Mouse (Mus musculus) megakaryocyte, embryonic 14.5 days (primary cell): ENCODE measurements around the gene Cks1b.

Source experiments
- FLI1 ChIP-seq: IDR thresholded peaks from 2 replicates; pipeline ENCODE4 v1.6.1; 2012; ENCODE audit warnings: low read length, inconsistent platforms, mixed read lengths
- GATA1 ChIP-seq: IDR thresholded peaks from 3 replicates; pipeline ENCODE4 v1.6.1; 2012; ENCODE audit warnings: mixed read lengths, low read length, inconsistent platforms, borderline replicate concordance

GRCm38 (mm10) chr3:89419571-89419970 lies 1.4 kb upstream of the Cks1b start:
- TF ChIP-seq GATA1 (no peak), FLI1 (no peak)
